Mouse (Mus musculus): ENCODE data around the gene Ywhah.

The Ywhah gene

GRCm38 (mm10) chr5:33052849-33053582 is 34.4 kb downstream of the Ywhah start:
- DNase-seq (ENCODE audit: low spot score): peak; percentile 66

- DNase-seq (ENCODE audit: low spot score): no peak
These were observed 37.6 kb downstream of the Ywhah start for GRCm38 (mm10) chr5:33056126-33056765.

GRCm38 (mm10) chr5:33070071-33070470 is 51.5 kb downstream of the Ywhah start:
- DNase-seq (ENCODE audit: low spot score): no peak

GRCm38 (mm10) chr5:33076490-33077191 is 58.0 kb downstream of the Ywhah start:
- no peak for DNase-seq (ENCODE audit: low spot score)
